Mouse (Mus musculus) liver, embryonic 14.5 days (tissue): ENCODE data around the gene Snx18. TPM values are rescaled to one million over a fixed set of nuclear protein-coding genes. Genes with fewer than 3 reads are reported as not detected.

Experiments used
- ATAC-seq: fragments of 200-750 bp; cut with Nextera tagmentation; 2 replicates; pipeline ENCODE4 v1.8.0; 2017; ENCODE audit warnings: moderate number of reproducible peaks, mild to moderate bottlenecking, moderate library complexity; ENCODE audit not compliant: insufficient read depth
- DNase-seq, 3 experiments: peaks; one replicate each; pipeline ENCODE4 v3.0.0-alpha.2; 2012 to 2013; ENCODE audit warnings: low read depth in 3 of 3, low spot score in 3 of 3
- H3K27ac ChIP-seq: fragments of 300-500 bp; sonication (generic); 2 replicates; pipeline ENCODE4 v1.5.1; 2014; ENCODE audit warnings: moderate library complexity, mild to moderate bottlenecking, control low read depth, inconsistent platforms
- H3K27me3 ChIP-seq: fragments of 300-500 bp; sonication (generic); 2 replicates; pipeline ENCODE4 v1.6.1; 2014; ENCODE audit warnings: mild to moderate bottlenecking, low read length, moderate library complexity; ENCODE audit not compliant: control insufficient read depth, insufficient read depth
- H3K36me3 ChIP-seq: fragments of 300-500 bp; sonication (generic); replicated peaks from 2 replicates; pipeline ENCODE4 v1.6.1; 2014; ENCODE audit warnings: low read depth; ENCODE audit not compliant: control insufficient read depth, insufficient read depth
- H3K4me1 ChIP-seq, 2 experiments: fragments of 200-500 bp in 1 of 2; fragments of 300-500 bp in 1 of 2; sonication (generic) in 1 of 2; replicated peaks; 2 replicates each; pipeline ENCODE4 v1.6.1; 2012 to 2014; ENCODE audit warnings: antibody characterized with exemption in 1 of 2, inconsistent platforms in 1 of 2, low read length in 1 of 2; ENCODE audit not compliant: control insufficient read depth in 2 of 2, insufficient read depth in 2 of 2
- H3K4me2 ChIP-seq: fragments of 300-500 bp; sonication (generic); 2 replicates; pipeline ENCODE4 v1.6.1; 2014; ENCODE audit warnings: low read depth, mild to moderate bottlenecking, control low read depth, moderate library complexity
- H3K4me3 ChIP-seq, 2 experiments: fragments of 200-500 bp in 1 of 2; fragments of 300-500 bp in 1 of 2; sonication (generic) in 1 of 2; 2 replicates each; pipeline ENCODE4 v1.5.1; 2012 to 2014; ENCODE audit warnings: low read depth in 2 of 2, low read length in 2 of 2, mild to moderate bottlenecking in 2 of 2, control low read depth in 1 of 2, inconsistent platforms in 1 of 2, moderate library complexity in 1 of 2; ENCODE audit not compliant: insufficient read depth in 1 of 2
- H3K9ac ChIP-seq: fragments of 300-500 bp; sonication (generic); replicated peaks from 2 replicates; pipeline ENCODE4 v1.6.1; 2014; ENCODE audit warnings: mild to moderate bottlenecking, control low read depth, moderate library complexity
- H3K9me3 ChIP-seq: fragments of 300-500 bp; sonication (generic); 2 replicates; pipeline ENCODE4 v1.6.1; 2016; ENCODE audit warnings: low read length, mixed read lengths; ENCODE audit not compliant: control insufficient read depth
- CTCF ChIP-seq: IDR thresholded peaks from 2 replicates; pipeline ENCODE4 v1.5.1; 2016; ENCODE audit warnings: antibody characterized with exemption, low read depth, control low read depth
- EP300 ChIP-seq: IDR thresholded peaks from 2 replicates; pipeline ENCODE4 v1.6.1; 2016; ENCODE audit warnings: antibody characterized with exemption, low read depth
- WGBS: fragments of 180-500 bp; shearing (Covaris S2); extraction: QIAGEN DNeasy Blood & Tissue Kit; methylation state at CpG from one replicate; pipeline ENCODE4 v1.1.7; 2014; ENCODE audit not compliant: insufficient replicate concordance; 5-methylcytosine and 5-hydroxymethylcytosine counted together
- polyA plus RNA-seq, 2 experiments: library from polyadenylated mRNA; depleted of rRNA in 1 of 2; stranded (reverse) in 1 of 2; unstranded in 1 of 2; fragments of >200 nt; fragmentation: Nextera tagmentation in 1 of 2; extraction: Ambion mirVana in 1 of 2; gene quantifications; 2 replicates each; pipeline versions ENCODE4 v1.2.1 to v1.2.3; 2012 to 2014

The Snx18 gene
- polyA plus RNA-seq, 2 experiments: 3.8 to 5.9 TPM

- ATAC-seq (no peak), DNase-seq (no peak)
- H3K27me3 ChIP-seq: no peaks in the 10 kb centered on the region
- no peak for TF ChIP-seq CTCF
- TF ChIP-seq EP300: no peak
- no peak overlapping the region for H3K9ac ChIP-seq
- H3K4me2 ChIP-seq: no peak overlapping the region
- H3K4me3 ChIP-seq: no peak overlapping the region
- H3K9me3 ChIP-seq: no peaks in the 10 kb centered on the region
- H3K27ac ChIP-seq: no peak overlapping the region
- no peaks in the 10 kb centered on the region; a peak in 1 of 4 replicates for H3K4me1 ChIP-seq
- H3K36me3 ChIP-seq: no peaks in the 10 kb centered on the region
These were observed 61.8 kb downstream of the Snx18 start for GRCm38 (mm10) chr13:113556538-113556937.

- Histone ChIP-seq H3K4me1 (no peaks in the 10 kb centered on the region; a peak in 1 of 4 replicates), H3K9me3 (no peaks in the 10 kb centered on the region), H3K4me3 (no peak overlapping the region), H3K36me3 (no peaks in the 10 kb centered on the region), H3K4me2 (no peak overlapping the region), H3K27me3 (no peaks in the 10 kb centered on the region), H3K9ac (no peak overlapping the region), H3K27ac (no peak overlapping the region)
- TF ChIP-seq CTCF (no peak), EP300 (no peak)
- ATAC-seq (no peak), DNase-seq (no peak)
- WGBS: 55% methylated on average over 2 of the region's 2 CpGs
These were observed 63.1 kb downstream of the Snx18 start for GRCm38 (mm10) chr13:113555226-113555625.

GRCm38 (mm10) chr13:113553603-113554230, 64.6 kb downstream of the Snx18 start:
- H3K4me2 ChIP-seq: no peak overlapping the region
- no peak for TF ChIP-seq CTCF
- no peak for TF ChIP-seq EP300
- no peaks in the 10 kb centered on the region for H3K36me3 ChIP-seq
- ATAC-seq (no peak), DNase-seq (no peak)
- no peaks in the 10 kb centered on the region for H3K27me3 ChIP-seq
- H3K9ac ChIP-seq: no peak overlapping the region
- H3K4me1 ChIP-seq: no peaks in the 10 kb centered on the region; a peak in 1 of 4 replicates
- no peaks in the 10 kb centered on the region for H3K9me3 ChIP-seq
- WGBS: 37% methylated on average over 5 of the region's 5 CpGs
- no peak overlapping the region for H3K4me3 ChIP-seq
- no peak overlapping the region for H3K27ac ChIP-seq

GRCm38 (mm10) chr13:113552341-113552740, 66.0 kb downstream of the Snx18 start:
- DNase-seq (no peak), ATAC-seq (no peak)
- H3K36me3 ChIP-seq: no peaks in the 10 kb centered on the region
- TF ChIP-seq EP300: no peak
- no peak for TF ChIP-seq CTCF
- no peak overlapping the region for H3K4me2 ChIP-seq
- no peaks in the 10 kb centered on the region; a peak in 1 of 4 replicates for H3K4me1 ChIP-seq
- 27% methylated on average over 1 of the region's 1 CpGs for WGBS
- H3K9me3 ChIP-seq: no peaks in the 10 kb centered on the region
- no peak overlapping the region for H3K27ac ChIP-seq
- H3K27me3 ChIP-seq: no peaks in the 10 kb centered on the region
- no peak overlapping the region for H3K4me3 ChIP-seq
- no peak overlapping the region for H3K9ac ChIP-seq

- no peaks in the 10 kb centered on the region for H3K27me3 ChIP-seq
- no peak overlapping the region for H3K9ac ChIP-seq
- DNase-seq (no peak), ATAC-seq (no peak)
- no peak overlapping the region for H3K27ac ChIP-seq
- 42% methylated on average over 8 of the region's 8 CpGs for WGBS
- TF ChIP-seq CTCF: no peak
- TF ChIP-seq EP300: no peak
- H3K9me3 ChIP-seq: no peaks in the 10 kb centered on the region
- H3K4me2 ChIP-seq: no peak overlapping the region
- no peak overlapping the region for H3K4me3 ChIP-seq
- no peaks in the 10 kb centered on the region for H3K36me3 ChIP-seq
- no peaks in the 10 kb centered on the region; a peak in 1 of 4 replicates for H3K4me1 ChIP-seq
These were observed 67.3 kb downstream of the Snx18 start for GRCm38 (mm10) chr13:113550866-113551565.
